Mouse (Mus musculus): ENCODE results near the gene Hps5. TPM values are rescaled to one million over a fixed set of nuclear protein-coding genes. Genes with fewer than 3 reads are reported as not detected.

Gene Hps5
- polyA plus RNA-seq, 1 experiment from 2014 or later = 27.2 TPM

- WGBS = 75% methylated on average over 5 of the region's 5 CpGs
- Histone ChIP-seq H3K9me3 (ENCODE audit: control insufficient read depth, low read length) (no peaks in the 10 kb centered on the region), H3K4me2 (ENCODE audit: low read depth, low read length) (no peak overlapping the region), H3K27ac (ENCODE audit: low read length) (no peak overlapping the region), H3K27me3 (replicated peaks; ENCODE audit: control insufficient read depth, insufficient read depth, low read length) (no peaks in the 10 kb centered on the region), H3K4me3 (ENCODE audit: low read length) (no peak overlapping the region), H3K9ac (ENCODE audit: low read depth, low read length) (no peak overlapping the region), H3K36me3 (ENCODE audit: control insufficient read depth, insufficient read depth, low read length) (no peaks in the 10 kb centered on the region), H3K4me1 (ENCODE audit: control insufficient read depth, insufficient read depth, low read length) (peaks cover 3% of the 10 kb centered on the region; the same call in 1 of the 2 replicates)
- ATAC-seq = no peak
Observed at GRCm38 (mm10) chr7:46724396-46724795, 71.5 kb downstream of the Hps5 start.

- no peak overlapping the region for H3K4me2 ChIP-seq (ENCODE audit: low read depth, low read length)
- no peak overlapping the region for H3K9ac ChIP-seq (ENCODE audit: low read depth, low read length)
- no peak overlapping the region for H3K4me3 ChIP-seq (ENCODE audit: low read length)
- H3K9me3 ChIP-seq (ENCODE audit: control insufficient read depth, low read length) = no peaks in the 10 kb centered on the region
- peak; percentile 81 for ATAC-seq
- no peaks in the 10 kb centered on the region for H3K27me3 ChIP-seq (replicated peaks; ENCODE audit: control insufficient read depth, insufficient read depth, low read length)
- H3K4me1 ChIP-seq (ENCODE audit: control insufficient read depth, insufficient read depth, low read length) = peaks cover 3% of the 10 kb centered on the region; the same call in 1 of the 2 replicates
- no peaks in the 10 kb centered on the region for H3K36me3 ChIP-seq (ENCODE audit: control insufficient read depth, insufficient read depth, low read length)
- peak overlapping the region; percentile 48; the same call in 1 of the 2 replicates for H3K27ac ChIP-seq (ENCODE audit: low read length)
- 74% methylated on average over 3 of the region's 3 CpGs for WGBS
Observed at GRCm38 (mm10) chr7:46723849-46724248, 72.0 kb downstream of the Hps5 start.

GRCm38 (mm10) chr7:46723354-46723753 is 72.5 kb downstream of the Hps5 start:
- Histone ChIP-seq H3K4me3 (ENCODE audit: low read length) (no peak overlapping the region), H3K27ac (ENCODE audit: low read length) (no peak overlapping the region), H3K9me3 (ENCODE audit: control insufficient read depth, low read length) (no peaks in the 10 kb centered on the region), H3K4me2 (ENCODE audit: low read depth, low read length) (no peak overlapping the region), H3K4me1 (ENCODE audit: control insufficient read depth, insufficient read depth, low read length) (peaks cover 3% of the 10 kb centered on the region; the same call in 1 of the 2 replicates), H3K27me3 (replicated peaks; ENCODE audit: control insufficient read depth, insufficient read depth, low read length) (no peaks in the 10 kb centered on the region), H3K9ac (ENCODE audit: low read depth, low read length) (no peak overlapping the region), H3K36me3 (ENCODE audit: control insufficient read depth, insufficient read depth, low read length) (no peaks in the 10 kb centered on the region)
- 88% methylated on average over 6 of the region's 6 CpGs for WGBS
- ATAC-seq = peak; percentile 52

DNA sequence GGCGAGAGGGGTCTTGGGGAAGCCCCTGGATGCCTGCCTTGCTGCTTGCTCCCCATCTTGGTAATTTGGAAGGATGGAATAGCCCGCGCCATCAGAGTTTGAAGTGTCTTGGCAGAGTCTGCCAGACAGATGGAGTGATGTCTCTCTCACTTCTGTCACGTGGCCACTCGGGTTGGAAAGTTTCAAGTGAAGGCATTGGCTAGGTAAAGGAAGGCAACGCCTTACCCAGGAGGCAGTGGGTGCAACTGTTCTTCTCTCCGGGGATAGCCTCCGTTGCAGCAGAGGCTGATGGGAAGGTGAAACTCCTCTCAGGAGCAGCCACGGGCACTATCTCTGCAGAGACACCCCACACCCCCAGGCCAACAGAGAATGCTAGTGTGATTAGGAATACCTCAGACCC is 75.4 kb downstream of the Hps5 start:
- no peak overlapping the region for H3K9ac ChIP-seq (ENCODE audit: low read depth, low read length)
- H3K36me3 ChIP-seq (ENCODE audit: control insufficient read depth, insufficient read depth, low read length) = no peaks in the 10 kb centered on the region
- no peak for ATAC-seq
- H3K4me2 ChIP-seq (ENCODE audit: low read depth, low read length) = no peak overlapping the region
- H3K4me1 ChIP-seq (ENCODE audit: control insufficient read depth, insufficient read depth, low read length) = peaks cover 3% of the 10 kb centered on the region; the same call in 1 of the 2 replicates
- no peak overlapping the region for H3K27ac ChIP-seq (ENCODE audit: low read length)
- no peaks in the 10 kb centered on the region for H3K27me3 ChIP-seq (replicated peaks; ENCODE audit: control insufficient read depth, insufficient read depth, low read length)
- no peaks in the 10 kb centered on the region for H3K9me3 ChIP-seq (ENCODE audit: control insufficient read depth, low read length)
- H3K4me3 ChIP-seq (ENCODE audit: low read length) = no peak overlapping the region
- WGBS = 77% methylated on average over 9 of the region's 9 CpGs

DNA sequence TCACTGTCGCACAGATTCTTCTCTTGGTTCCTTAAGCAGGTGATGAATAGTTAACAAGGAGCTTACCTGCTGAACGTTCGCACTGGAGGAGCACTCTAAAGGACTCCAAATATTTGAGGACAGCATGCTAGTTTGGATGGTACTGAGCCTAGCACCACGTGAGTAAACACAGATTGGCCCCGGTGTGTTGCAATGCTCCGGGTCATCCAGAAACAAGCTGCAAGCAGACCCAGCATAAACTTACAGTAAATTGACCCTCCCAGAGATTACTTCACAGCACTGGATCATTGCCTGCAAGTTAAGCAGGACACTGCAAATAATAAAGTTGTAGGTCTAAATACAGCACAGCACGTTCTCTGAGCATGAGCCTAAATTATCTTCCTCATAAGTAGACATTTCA is 76.3 kb downstream of the Hps5 start:
- peak; percentile 67 for ATAC-seq
- Histone ChIP-seq H3K9me3 (ENCODE audit: control insufficient read depth, low read length) (no peaks in the 10 kb centered on the region), H3K4me3 (ENCODE audit: low read length) (no peak overlapping the region), H3K4me1 (ENCODE audit: control insufficient read depth, insufficient read depth, low read length) (peaks cover 3% of the 10 kb centered on the region; the same call in 1 of the 2 replicates), H3K4me2 (ENCODE audit: low read depth, low read length) (no peak overlapping the region), H3K27me3 (replicated peaks; ENCODE audit: control insufficient read depth, insufficient read depth, low read length) (no peaks in the 10 kb centered on the region), H3K9ac (ENCODE audit: low read depth, low read length) (no peak overlapping the region), H3K27ac (ENCODE audit: low read length) (no peak overlapping the region), H3K36me3 (ENCODE audit: control insufficient read depth, insufficient read depth, low read length) (no peaks in the 10 kb centered on the region)
- WGBS = 53% methylated on average over 7 of the region's 7 CpGs

DNA sequence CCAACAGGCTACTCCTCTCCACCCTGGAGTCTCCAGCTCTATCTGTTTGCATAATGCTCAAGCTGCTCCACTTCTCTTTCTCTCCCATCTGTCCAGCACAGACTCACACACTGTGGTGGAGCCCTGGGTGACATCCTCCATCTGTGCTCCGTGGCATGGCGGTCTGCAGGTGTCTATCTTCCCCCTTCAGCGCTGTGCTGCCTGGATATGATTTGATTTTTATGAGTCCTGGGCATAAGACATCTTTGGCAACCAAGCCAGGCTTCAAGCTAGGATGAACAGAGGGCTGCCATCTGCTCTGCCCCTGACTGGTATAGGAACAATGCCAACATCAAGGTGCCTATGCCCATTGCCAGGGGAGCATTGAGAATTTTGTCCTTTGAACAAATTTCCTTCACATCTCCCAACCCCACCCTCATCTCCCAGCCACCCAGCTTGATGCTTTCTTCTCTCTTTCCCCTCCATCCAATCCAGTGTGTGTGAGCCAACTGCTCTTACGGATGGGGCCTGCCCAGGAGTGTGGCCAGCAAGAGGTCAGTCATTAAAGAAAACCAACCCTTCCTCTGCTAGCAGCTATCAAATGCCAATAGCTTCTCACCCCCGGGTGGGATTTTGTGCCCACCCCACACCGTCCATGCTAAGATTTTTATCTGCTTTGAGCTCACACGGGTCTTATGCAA is 77.1 kb downstream of the Hps5 start:
- no peak overlapping the region for H3K9ac ChIP-seq (ENCODE audit: low read depth, low read length)
- no peak overlapping the region for H3K4me2 ChIP-seq (ENCODE audit: low read depth, low read length)
- no peaks in the 10 kb centered on the region; the same call in 1 of the 2 replicates for H3K4me1 ChIP-seq (ENCODE audit: control insufficient read depth, insufficient read depth, low read length)
- no peak for ATAC-seq
- no peaks in the 10 kb centered on the region for H3K36me3 ChIP-seq (ENCODE audit: control insufficient read depth, insufficient read depth, low read length)
- H3K9me3 ChIP-seq (ENCODE audit: control insufficient read depth, low read length) = no peaks in the 10 kb centered on the region
- WGBS = 84% methylated on average over 7 of the region's 7 CpGs
- no peak overlapping the region for H3K4me3 ChIP-seq (ENCODE audit: low read length)
- H3K27me3 ChIP-seq (replicated peaks; ENCODE audit: control insufficient read depth, insufficient read depth, low read length) = no peaks in the 10 kb centered on the region
- no peak overlapping the region for H3K27ac ChIP-seq (ENCODE audit: low read length)

DNA sequence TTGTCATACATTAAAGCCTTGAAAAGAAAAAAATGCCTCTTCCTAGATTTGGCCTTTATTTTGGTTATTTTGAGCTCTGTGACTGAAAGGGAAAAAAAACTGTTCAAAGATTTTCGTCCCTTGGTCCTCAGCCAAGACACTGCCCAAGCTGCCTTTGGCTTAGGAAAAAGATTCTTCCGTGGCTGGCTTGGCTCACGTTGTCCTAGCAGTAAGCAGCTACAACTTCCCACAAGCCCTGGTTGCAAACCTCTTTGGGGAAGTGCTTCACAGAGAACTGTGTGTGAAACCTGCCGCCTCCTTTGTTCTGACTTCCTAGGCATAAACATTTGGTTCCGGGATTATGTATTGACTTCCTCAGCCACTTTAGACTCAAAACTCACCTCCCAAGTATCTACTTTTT is 79.0 kb downstream of the Hps5 start:
- ATAC-seq = no peak
- WGBS = 46% methylated on average over 5 of the region's 5 CpGs
- H3K27ac ChIP-seq (ENCODE audit: low read length) = no peak overlapping the region
- H3K27me3 ChIP-seq (replicated peaks; ENCODE audit: control insufficient read depth, insufficient read depth, low read length) = no peaks in the 10 kb centered on the region
- no peaks in the 10 kb centered on the region for H3K36me3 ChIP-seq (ENCODE audit: control insufficient read depth, insufficient read depth, low read length)
- no peak overlapping the region for H3K4me2 ChIP-seq (ENCODE audit: low read depth, low read length)
- H3K9me3 ChIP-seq (ENCODE audit: control insufficient read depth, low read length) = no peaks in the 10 kb centered on the region
- H3K4me3 ChIP-seq (ENCODE audit: low read length) = no peak overlapping the region
- H3K9ac ChIP-seq (ENCODE audit: low read depth, low read length) = no peak overlapping the region
- no peaks in the 10 kb centered on the region; the same call in 1 of the 2 replicates for H3K4me1 ChIP-seq (ENCODE audit: control insufficient read depth, insufficient read depth, low read length)

- H3K36me3 ChIP-seq (ENCODE audit: control insufficient read depth, insufficient read depth, low read length) = no peaks in the 10 kb centered on the region
- 90% methylated on average over 5 of the region's 5 CpGs for WGBS
- no peaks in the 10 kb centered on the region for H3K27me3 ChIP-seq (replicated peaks; ENCODE audit: control insufficient read depth, insufficient read depth, low read length)
- H3K4me2 ChIP-seq (ENCODE audit: low read depth, low read length) = no peak within 1 kb of the TSS
- no peak within 1 kb of the TSS for H3K9ac ChIP-seq (ENCODE audit: low read depth, low read length)
- no peak for ATAC-seq
- no peak within 1 kb of the TSS for H3K27ac ChIP-seq (ENCODE audit: low read length)
- H3K4me3 ChIP-seq (ENCODE audit: low read length) = no peak within 1 kb of the TSS
- no peaks in the 10 kb centered on the region; the same call in 1 of the 2 replicates for H3K4me1 ChIP-seq (ENCODE audit: control insufficient read depth, insufficient read depth, low read length)
- H3K9me3 ChIP-seq (ENCODE audit: control insufficient read depth, low read length) = no peaks in the 10 kb centered on the region
Observed at GRCm38 (mm10) chr7:46715600-46715999, 80.3 kb downstream of the Hps5 start, which contains the start of gene Saa3. Gene Saa3, minus strand, starts transcription at chr7:46715700.

DNA sequence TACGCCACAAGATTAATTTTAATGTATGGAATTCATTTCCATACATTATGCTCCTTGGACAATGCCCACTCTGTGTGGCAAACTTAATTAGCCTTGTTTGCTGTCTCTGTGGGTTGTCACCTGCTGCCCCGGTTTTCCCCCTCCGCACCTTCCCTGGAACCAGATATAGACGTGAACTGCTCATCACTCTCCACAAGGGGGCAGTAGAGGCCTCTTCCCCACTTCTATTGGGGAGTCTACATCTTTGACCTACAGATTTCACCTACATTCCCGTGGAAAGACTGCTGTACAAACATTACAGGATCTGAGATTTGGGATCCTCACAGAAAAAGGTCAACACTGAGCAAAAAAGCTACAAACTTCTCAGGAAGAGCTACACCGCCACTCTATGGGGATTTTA is 81.3 kb downstream of the Hps5 start:
- no peaks in the 10 kb centered on the region for H3K9me3 ChIP-seq (ENCODE audit: control insufficient read depth, low read length)
- 33% methylated on average over 6 of the region's 6 CpGs for WGBS
- no peaks in the 10 kb centered on the region for H3K27me3 ChIP-seq (replicated peaks; ENCODE audit: control insufficient read depth, insufficient read depth, low read length)
- H3K4me3 ChIP-seq (ENCODE audit: low read length) = no peak overlapping the region
- no peaks in the 10 kb centered on the region for H3K36me3 ChIP-seq (ENCODE audit: control insufficient read depth, insufficient read depth, low read length)
- H3K4me1 ChIP-seq (ENCODE audit: control insufficient read depth, insufficient read depth, low read length) = 0 out of 2 replicates have a peak, but pooled peaks cover under 1% of the 10 kb centered on the region
- ATAC-seq = no peak
- no peak overlapping the region for H3K27ac ChIP-seq (ENCODE audit: low read length)
- H3K9ac ChIP-seq (ENCODE audit: low read depth, low read length) = no peak overlapping the region
- H3K4me2 ChIP-seq (ENCODE audit: low read depth, low read length) = no peak overlapping the region

Data from intestine, embryonic 16.5 days (tissue).